In genomic region chr5:146251663-146252429, GRCm38 (mm10) we compare ENCODE assay signal across 23 mouse cellular contexts. TPM values are rescaled to one million over a fixed set of nuclear protein-coding genes. Genes with fewer than 3 reads are reported as not detected.
DNase-seq lines count a peak whose midpoint lies in the region; ATAC-seq lines count a peak whose summit lies in the region.
"Had no signal": no experiment of that assay in that cellular context is flagged by ENCODE, and none has a peak within 500 bp of the region (broad histone marks: within the 10 kb centered on the region; RNA-seq: fewer than 3 reads in every experiment).

No protein-coding gene starts in this region.

- H3K4me3 ChIP-seq in lung, embryonic 15.5 days, result no peak overlapping the region
- no peak overlapping the region for H3K4me3 ChIP-seq in liver, embryonic 16.5 days (ENCODE audit: low read depth, low read length)
- H3K4me3 ChIP-seq in stomach, embryonic 16.5 days (replicated peaks; ENCODE audit: low read length), result no peak overlapping the region
- H3K4me3 ChIP-seq: embryonic facial prominence, embryonic 10.5 days; limb, embryonic 13.5 days; megakaryocyte, embryonic 14.5 days had no signal

- peak overlapping the region; percentile 19 for H3K27ac ChIP-seq in lung, embryonic 15.5 days
- H3K27ac ChIP-seq in liver, embryonic 16.5 days (ENCODE audit: low read length), result peak overlapping the region; percentile 93; the same call in 1 of the 2 replicates
- peak overlapping the region; percentile 47; the same call in 1 of the 2 replicates for H3K27ac ChIP-seq in stomach, embryonic 16.5 days (ENCODE audit: low read length)
- H3K27ac ChIP-seq: embryonic facial prominence, embryonic 10.5 days; hindbrain, embryonic 14.5 days; limb, embryonic 13.5 days had no signal

- 42% methylated on average over 5 of the region's 5 CpGs for WGBS in lung, embryonic 15.5 days
- 68% methylated on average over 5 of the region's 5 CpGs for WGBS in liver, embryonic 16.5 days (ENCODE audit: insufficient replicate concordance)
- WGBS in stomach, embryonic 16.5 days, result 49% methylated on average over 5 of the region's 5 CpGs

- H3K27me3 ChIP-seq in lung, embryonic 15.5 days, result no peaks in the 10 kb centered on the region
- H3K27me3 ChIP-seq in liver, embryonic 16.5 days (ENCODE audit: control insufficient read depth, insufficient read depth, low read depth, low read length), result no peaks in the 10 kb centered on the region
- no peaks in the 10 kb centered on the region for H3K27me3 ChIP-seq in stomach, embryonic 16.5 days (ENCODE audit: control insufficient read depth, insufficient read depth, low read length)
- H3K27me3 ChIP-seq: limb, embryonic 13.5 days; megakaryocyte, embryonic 14.5 days; Patski had no signal

- no peak overlapping the region for H3K9ac ChIP-seq in lung, embryonic 15.5 days
- no peak overlapping the region for H3K9ac ChIP-seq in liver, embryonic 16.5 days (ENCODE audit: low read depth, low read length)
- no peak overlapping the region for H3K9ac ChIP-seq in stomach, embryonic 16.5 days (ENCODE audit: low read length)
- H3K9ac ChIP-seq: forebrain, postnatal 0 days; hindbrain, embryonic 14.5 days; limb, embryonic 13.5 days had no signal

- no peak for ATAC-seq in lung, embryonic 15.5 days (ENCODE audit: borderline replicate concordance, extremely low read depth, low FRiP score, low TSS enrichment)
- ATAC-seq in liver, embryonic 16.5 days (ENCODE audit: low read depth), result no peak
- peak; percentile 56; the same call in 1 of the 2 replicates for ATAC-seq in stomach, embryonic 16.5 days (ENCODE audit: insufficient read depth, low FRiP score)
- no peak for ATAC-seq in erythroid progenitor cell, adult 5-6 weeks (replicated peaks; ENCODE audit: low FRiP score, poor library complexity, severe bottlenecking)
- ATAC-seq: activated CD4-positive, CD25-positive, alpha-beta regulatory T cell, adult 4 months; forebrain, postnatal 0 days; midbrain, embryonic 16.5 days; Patski had no signal

- H3K4me2 ChIP-seq in lung, embryonic 15.5 days, result no peak overlapping the region
- no peak overlapping the region for H3K4me2 ChIP-seq in liver, embryonic 16.5 days (ENCODE audit: low read depth, low read length)
- no peak overlapping the region for H3K4me2 ChIP-seq in stomach, embryonic 16.5 days (ENCODE audit: low read depth, low read length)
- H3K4me2 ChIP-seq: hindbrain, embryonic 14.5 days; limb, embryonic 13.5 days had no signal

- H3K4me1 ChIP-seq in lung, embryonic 15.5 days, result peaks cover 25% of the 10 kb centered on the region
- peaks cover 46% of the 10 kb centered on the region for H3K4me1 ChIP-seq in liver, embryonic 16.5 days (ENCODE audit: control insufficient read depth, low read depth, low read length)
- H3K4me1 ChIP-seq in stomach, embryonic 16.5 days (ENCODE audit: control insufficient read depth, insufficient read depth, low read length), result peaks cover 19% of the 10 kb centered on the region
- H3K4me1 ChIP-seq: embryonic facial prominence, embryonic 10.5 days had no signal

- H3K9me3 ChIP-seq in lung, embryonic 15.5 days, result no peaks in the 10 kb centered on the region
- H3K9me3 ChIP-seq in liver, embryonic 16.5 days (replicated peaks; ENCODE audit: control insufficient read depth, low read length), result no peaks in the 10 kb centered on the region
- no peaks in the 10 kb centered on the region for H3K9me3 ChIP-seq in stomach, embryonic 16.5 days (replicated peaks; ENCODE audit: control insufficient read depth, low read length)
- H3K9me3 ChIP-seq: embryonic facial prominence, embryonic 10.5 days; limb, embryonic 13.5 days; megakaryocyte, embryonic 14.5 days had no signal

- H3K36me3 ChIP-seq in lung, embryonic 15.5 days, result no peaks in the 10 kb centered on the region
- no peaks in the 10 kb centered on the region for H3K36me3 ChIP-seq in liver, embryonic 16.5 days (ENCODE audit: control insufficient read depth, insufficient read depth)
- no peaks in the 10 kb centered on the region for H3K36me3 ChIP-seq in stomach, embryonic 16.5 days (ENCODE audit: control insufficient read depth, insufficient read depth, low read length)
- H3K36me3 ChIP-seq: limb, embryonic 13.5 days had no signal

- peak; percentile 33 for DNase-seq in adrenal gland, postnatal 14 days
- DNase-seq in adrenal gland, postnatal 25 days, result no peak
- DNase-seq in lung, postnatal 14 days, result no peak
- DNase-seq in layer of hippocampus, adult 9-10 months (ENCODE audit: low spot score), result no peak
- DNase-seq: cerebellum, adult 11 months; cerebellum, postnatal 25 days; forebrain, postnatal 0 days; heart, postnatal 10 days; kidney, adult 2 months; kidney, postnatal 36 days; right cerebral cortex, adult 18-20 months; thymus, postnatal 14 days had no signal

RNA-seq across cellular contexts. Expression of gene Cdk8, which starts 20.8 kb away (rescaled TPM):
- 73.2 and 74.4 TPM in 2 replicates for total RNA-seq in adrenal gland, postnatal 14 days (2021)
- 107 and 135 TPM in 2 replicates for total RNA-seq in adrenal gland, postnatal 25 days (2021)
- 15.3 and 16.8 TPM in 2 replicates for polyA plus RNA-seq in lung, embryonic 15.5 days (2015; fragmentation: Nextera tagmentation; extraction: Ambion mirVana)
- polyA plus RNA-seq in liver, embryonic 16.5 days (2015; fragmentation: Nextera tagmentation; extraction: Ambion mirVana), result 11.5 and 11.8 TPM in 2 replicates
- 11.5 and 13.0 TPM in 2 replicates for polyA plus RNA-seq in stomach, embryonic 16.5 days (2015; fragmentation: Nextera tagmentation; extraction: Ambion mirVana)
- total RNA-seq in erythroid progenitor cell, adult 5-6 weeks (2015; ENCODE audit: low replicate concordance), result 74.2 and 103 TPM in 2 replicates
- total RNA-seq in erythroid progenitor cell, adult 5-6 weeks (2017; ENCODE audit: low replicate concordance), result 72.0 and 97.0 TPM in 2 replicates

RNA-seq across cellular contexts. Expression of gene Rnf6, which starts 30.5 kb away (rescaled TPM):
- 54.8 and 58.1 TPM in 2 replicates for total RNA-seq in adrenal gland, postnatal 14 days (2021)
- 69.2 and 69.8 TPM in 2 replicates for total RNA-seq in adrenal gland, postnatal 25 days (2021)
- 42.4 and 51.7 TPM in 2 replicates for polyA plus RNA-seq in lung, embryonic 15.5 days (2015; fragmentation: Nextera tagmentation; extraction: Ambion mirVana)
- polyA plus RNA-seq in liver, embryonic 16.5 days (2015; fragmentation: Nextera tagmentation; extraction: Ambion mirVana), result 28.0 and 30.9 TPM in 2 replicates
- 58.1 and 64.6 TPM in 2 replicates for polyA plus RNA-seq in stomach, embryonic 16.5 days (2015; fragmentation: Nextera tagmentation; extraction: Ambion mirVana)
- total RNA-seq in erythroid progenitor cell, adult 5-6 weeks (2015; ENCODE audit: low replicate concordance), result 23.4 and 24.3 TPM in 2 replicates
- total RNA-seq in erythroid progenitor cell, adult 5-6 weeks (2017; ENCODE audit: low replicate concordance), result 25.0 and 58.8 TPM in 2 replicates

Comparison
In these comparisons a context has a peak if more than half of its experiments do, and no peak if none do; other contexts are left out.
1. H3K27ac ChIP-seq: peak in every context shown above with its lines; median percentile 93 in liver, embryonic 16.5 days; 47 in stomach, embryonic 16.5 days; 19 in lung, embryonic 15.5 days.